Mouse (Mus musculus) testis, adult 10 weeks (tissue): ENCODE measurements around the gene Helb. TPM values are rescaled to one million over a fixed set of nuclear protein-coding genes. Genes with fewer than 3 reads are reported as not detected.

Source experiments
- polyA plus RNA-seq: library from polyadenylated mRNA; stranded (reverse); fragments of 350-450 nt; fragmentation: Illumina TruSeq; extraction: RNeasy Lipid Tissue Mini Kit (QIAGEN cat#74804); gene quantifications from one replicate; pipeline ENCODE4 v1.2.3, GENCODE M21; 2014; ENCODE audit warnings: low read depth, low replicate concordance

Helb gene
- 0.95 TPM for polyA plus RNA-seq

GRCm38 (mm10) chr10:120112507-120113396 is at the start of gene Helb:
Gene Helb (minus strand): TSS chr10:120112987.

Other genes starting within 250 kb of the Helb start
- gene Tmbim4, start 88.6 kb upstream of the Helb start, polyA plus RNA-seq, result 168 TPM
- gene Irak3, start 89.1 kb upstream of the Helb start, polyA plus RNA-seq, result 43.7 TPM
- 7.0 TPM for gene Llph, start 114.1 kb upstream of the Helb start, polyA plus RNA-seq